Comparison of ENCODE assay signal across 9 mouse cellular contexts in the genomic region with DNA sequence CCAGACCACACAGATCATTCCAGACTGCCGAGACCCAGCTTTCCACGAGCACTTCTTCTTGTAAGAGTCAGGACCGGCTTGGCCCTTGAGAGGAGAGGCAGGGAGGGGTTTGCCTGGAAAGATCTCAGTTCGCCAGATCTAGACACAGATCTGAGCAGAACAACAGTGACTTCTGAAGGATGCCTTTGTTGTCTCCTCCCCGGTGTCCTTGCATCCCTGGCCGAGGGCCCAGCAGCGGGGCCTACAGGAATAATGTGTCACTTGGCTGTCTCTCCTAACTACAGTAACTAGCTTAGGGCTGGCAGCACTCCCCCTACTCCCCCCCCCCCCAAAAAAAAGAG. TPM values are rescaled to one million over a fixed set of nuclear protein-coding genes. Genes with fewer than 3 reads are reported as not detected.
DNase-seq lines count a peak whose midpoint lies in the region; ATAC-seq and TF ChIP-seq lines count a peak whose summit lies in the region.
"Had no signal": no experiment of that assay in that cellular context is flagged by ENCODE, and none has a peak within 500 bp of the region (broad histone marks: within the 10 kb centered on the region; RNA-seq: fewer than 3 reads in every experiment).

No protein-coding gene starts in this region.

- H3K4me3 ChIP-seq in intestine, embryonic 15.5 days (replicated peaks), result no peak overlapping the region
- H3K4me3 ChIP-seq in intestine, embryonic 16.5 days (ENCODE audit: low read length), result no peak overlapping the region
- H3K4me3 ChIP-seq in hindbrain, postnatal 0 days (ENCODE audit: low read length), result no peak overlapping the region
- H3K4me3 ChIP-seq in layer of hippocampus, adult 2 months, result no peak overlapping the region
- H3K4me3 ChIP-seq: neural tube, embryonic 12.5 days had no signal

- H3K4me2 ChIP-seq in intestine, embryonic 15.5 days (replicated peaks), result no peak overlapping the region
- H3K4me2 ChIP-seq in intestine, embryonic 16.5 days (ENCODE audit: low read depth, low read length), result no peak overlapping the region
- H3K4me2 ChIP-seq in hindbrain, postnatal 0 days (ENCODE audit: low read depth, low read length), result no peak overlapping the region
- H3K4me2 ChIP-seq: neural tube, embryonic 12.5 days had no signal

- DNase-seq in adrenal gland, adult (ENCODE audit: inconsistent age in 2 of 2, low spot score in 1 of 2), result peak; percentile 82 to 90
- peak; percentile 70 for DNase-seq in adrenal gland, adult 8-10 months
- peak; percentile 74 for DNase-seq in hindbrain, postnatal 0 days (ENCODE audit: low spot score)
- no peak for DNase-seq in layer of hippocampus, adult 2 months (ENCODE audit: low spot score in 2 of 2)
- no peak for DNase-seq in right cerebral cortex, postnatal 4 days
- DNase-seq: thymus, adult 2 months had no signal

- ATAC-seq in intestine, embryonic 15.5 days, result no peak
- no peak for ATAC-seq in intestine, embryonic 16.5 days
- ATAC-seq in hindbrain, postnatal 0 days, result peak; percentile 60; the same call in 1 of the 2 replicates

- H3K27ac ChIP-seq in intestine, embryonic 15.5 days, result 0 out of 2 replicates have a peak overlapping the region, but pooled peaks have one; percentile 13
- H3K27ac ChIP-seq in intestine, embryonic 16.5 days (ENCODE audit: low read length), result no peak overlapping the region
- H3K27ac ChIP-seq in hindbrain, postnatal 0 days, result peak overlapping the region; percentile 74
- no peak overlapping the region for H3K27ac ChIP-seq in layer of hippocampus, adult 2 months
- H3K27ac ChIP-seq: neural tube, embryonic 12.5 days had no signal

- no peak overlapping the region for H3K9ac ChIP-seq in intestine, embryonic 15.5 days
- no peak overlapping the region for H3K9ac ChIP-seq in intestine, embryonic 16.5 days (ENCODE audit: low read depth, low read length)
- H3K9ac ChIP-seq in hindbrain, postnatal 0 days (replicated peaks; ENCODE audit: low read length), result no peak overlapping the region
- H3K9ac ChIP-seq: neural tube, embryonic 12.5 days had no signal

- TF ChIP-seq CTCF in hindbrain, postnatal 0 days (IDR thresholded peaks at IDR 0.05; ENCODE audit: low read depth), result no peak
- TF ChIP-seq CTCF in layer of hippocampus, adult 2 months (conservative IDR thresholded peaks at IDR 0.05), result no peak

- H3K36me3 ChIP-seq in intestine, embryonic 15.5 days, result no peaks in the 10 kb centered on the region
- H3K36me3 ChIP-seq in intestine, embryonic 16.5 days (ENCODE audit: control insufficient read depth, insufficient read depth, low read length), result no peaks in the 10 kb centered on the region
- no peaks in the 10 kb centered on the region for H3K36me3 ChIP-seq in hindbrain, postnatal 0 days (ENCODE audit: insufficient read depth, low read length)
- H3K36me3 ChIP-seq: neural tube, embryonic 12.5 days had no signal

- H3K9me3 ChIP-seq in intestine, embryonic 15.5 days, result no peaks in the 10 kb centered on the region
- H3K9me3 ChIP-seq in intestine, embryonic 16.5 days (ENCODE audit: control insufficient read depth, low read length), result no peaks in the 10 kb centered on the region
- H3K9me3 ChIP-seq in hindbrain, postnatal 0 days (ENCODE audit: low read length), result no peaks in the 10 kb centered on the region

- WGBS in intestine, embryonic 15.5 days, result 62% methylated on average over 7 of the region's 7 CpGs
- 63% methylated on average over 7 of the region's 7 CpGs for WGBS in intestine, embryonic 16.5 days
- 21% methylated on average over 7 of the region's 7 CpGs for WGBS in hindbrain, postnatal 0 days

- H3K27me3 ChIP-seq in intestine, embryonic 15.5 days (replicated peaks), result no peaks in the 10 kb centered on the region
- H3K27me3 ChIP-seq in intestine, embryonic 16.5 days (replicated peaks; ENCODE audit: control insufficient read depth, insufficient read depth, low read length), result no peaks in the 10 kb centered on the region
- H3K27me3 ChIP-seq in hindbrain, postnatal 0 days (ENCODE audit: insufficient read depth, low read length), result no peaks in the 10 kb centered on the region
- H3K27me3 ChIP-seq: neural tube, embryonic 12.5 days had no signal

- peaks cover 19% of the 10 kb centered on the region; the same call in 1 of the 2 replicates for H3K4me1 ChIP-seq in intestine, embryonic 15.5 days (replicated peaks)
- H3K4me1 ChIP-seq in intestine, embryonic 16.5 days (ENCODE audit: control insufficient read depth, insufficient read depth, low read length), result peaks cover 6% of the 10 kb centered on the region
- peaks cover 23% of the 10 kb centered on the region for H3K4me1 ChIP-seq in hindbrain, postnatal 0 days (ENCODE audit: insufficient read depth, low read length)

RNA-seq across cellular contexts. Expression of gene Rgs3, which starts 46.9 kb away (rescaled TPM):
- polyA plus RNA-seq in intestine, embryonic 15.5 days (2015; fragmentation: Nextera tagmentation; extraction: Ambion mirVana), result 43.5 and 46.3 TPM in 2 replicates
- polyA plus RNA-seq in intestine, embryonic 16.5 days (2015; fragmentation: Nextera tagmentation; extraction: Ambion mirVana), result 46.0 and 47.6 TPM in 2 replicates
- 10 to 100 TPM; 30.0 to 44.5 (median 38.0) TPM for total RNA-seq in adrenal gland, adult 8-10 months (2022)
- total RNA-seq in hindbrain, postnatal 0 days (2014; rRNA removed), result 71.0 and 71.9 TPM in 2 replicates
- 44.3 and 44.6 TPM in 2 replicates for polyA plus RNA-seq in hindbrain, postnatal 0 days (2015; fragmentation: Nextera tagmentation; extraction: Ambion mirVana)
- total RNA-seq in layer of hippocampus, adult 2 months (2021), result 10 to 100 TPM; 18.9 to 21.6 TPM

Comparison
In these comparisons a context has a peak if more than half of its experiments do, and no peak if none do; other contexts are left out.
1. H3K27ac ChIP-seq: peak in intestine, embryonic 15.5 days (single experiment) and hindbrain, postnatal 0 days (single experiment); none in intestine, embryonic 16.5 days (single experiment) and layer of hippocampus, adult 2 months (single experiment).
2. DNase-seq: peak in adrenal gland, adult (2 of 2), adrenal gland, adult 8-10 months (single experiment) and hindbrain, postnatal 0 days (single experiment); none in layer of hippocampus, adult 2 months (0 of 2) and right cerebral cortex, postnatal 4 days (single experiment).